Mouse (Mus musculus) liver, embryonic 11.5 days (tissue): Measurements from ENCODE around the gene Mcrip1. TPM values are rescaled to one million over a fixed set of nuclear protein-coding genes. Genes with fewer than 3 reads are reported as not detected.

ENCODE experiments used
- ATAC-seq: fragments of 200-750 bp; cut with Nextera tagmentation; replicated peaks from 2 replicates; pipeline ENCODE4 v1.8.0; 2017; ENCODE audit warnings: moderate number of reproducible peaks, mild to moderate bottlenecking, moderate TSS enrichment, moderate library complexity; ENCODE audit not compliant: low FRiP score
- DNase-seq: peaks from one replicate; pipeline ENCODE4 v3.0.0-alpha.2; 2017; ENCODE audit warnings: low spot score
- H3K27ac ChIP-seq: fragments of 300-500 bp; sonication (generic); 2 replicates; pipeline ENCODE4 v1.5.1; 2014; ENCODE audit warnings: mild to moderate bottlenecking, low read depth, low read length, control low read depth
- H3K27me3 ChIP-seq: fragments of 300-500 bp; sonication (generic); replicated peaks from 2 replicates; pipeline ENCODE4 v1.6.1; 2014; ENCODE audit warnings: low read length, mixed read lengths; ENCODE audit not compliant: control insufficient read depth, insufficient read depth
- H3K36me3 ChIP-seq: fragments of 300-500 bp; sonication (generic); 2 replicates; pipeline ENCODE4 v1.6.1; 2014; ENCODE audit warnings: mild to moderate bottlenecking, low read length, moderate library complexity, mixed read lengths; ENCODE audit not compliant: control insufficient read depth, insufficient read depth
- H3K4me1 ChIP-seq: fragments of 300-500 bp; sonication (generic); replicated peaks from 2 replicates; pipeline ENCODE4 v1.6.1; 2014; ENCODE audit warnings: low read length, mixed read lengths; ENCODE audit not compliant: control insufficient read depth, insufficient read depth
- H3K4me2 ChIP-seq: fragments of 300-500 bp; sonication (generic); 2 replicates; pipeline ENCODE4 v1.6.1; 2014; ENCODE audit warnings: mild to moderate bottlenecking, control low read depth, moderate library complexity
- H3K4me3 ChIP-seq: fragments of 300-500 bp; sonication (generic); 2 replicates; pipeline ENCODE4 v1.5.1; 2014; ENCODE audit warnings: low read depth, low read length, control low read depth
- H3K9ac ChIP-seq: fragments of 300-500 bp; sonication (generic); 2 replicates; pipeline ENCODE4 v1.6.1; 2014; ENCODE audit warnings: low read depth, low read length, control low read depth
- H3K9me3 ChIP-seq: fragments of 300-500 bp; sonication (generic); 2 replicates; pipeline ENCODE4 v1.6.1; 2016; ENCODE audit warnings: low read length, inconsistent platforms, mixed read lengths; ENCODE audit not compliant: control insufficient read depth
- WGBS: fragments of 180-500 bp; shearing (Covaris S2); extraction: QIAGEN DNeasy Blood & Tissue Kit; methylation state at CpG from one replicate; pipeline ENCODE4 v1.1.7; 2014; 5-methylcytosine and 5-hydroxymethylcytosine counted together
- polyA plus RNA-seq: library from polyadenylated mRNA; unstranded; fragments of >200 nt; fragmentation: Nextera tagmentation; extraction: Ambion mirVana; gene quantifications from 2 replicates; pipeline ENCODE4 v1.2.1, GENCODE M21; 2014

Gene Mcrip1
- polyA plus RNA-seq, 1 experiment from 2014 or later, result 123 TPM

GRCm38 (mm10) chr11:120542376-120542775, 7.2 kb downstream of the Mcrip1 start:
- Histone ChIP-seq H3K9me3 (no peaks in the 10 kb centered on the region), H3K4me1 (peaks cover 13% of the 10 kb centered on the region), H3K36me3 (peaks cover 19% of the 10 kb centered on the region), H3K4me3 (no peak overlapping the region), H3K27me3 (no peaks in the 10 kb centered on the region; the same call in 1 of the 2 replicates), H3K4me2 (no peak overlapping the region), H3K9ac (no peak overlapping the region), H3K27ac (no peak overlapping the region)
- DNase-seq (no peak), ATAC-seq (no peak)
- WGBS, result 83% methylated on average over 6 of the region's 6 CpGs

GRCm38 (mm10) chr11:120541907-120542306, 7.6 kb downstream of the Mcrip1 start:
- DNase-seq, result no peak
- 49% methylated on average over 4 of the region's 4 CpGs for WGBS
- no peak overlapping the region for H3K27ac ChIP-seq

GRCm38 (mm10) chr11:120539285-120540014, 10.1 kb downstream of the Mcrip1 start:
- H3K9ac ChIP-seq, result peak overlapping the region; percentile 13; the same call in 1 of the 2 replicates
- H3K9me3 ChIP-seq, result no peaks in the 10 kb centered on the region
- peaks cover 11% of the 10 kb centered on the region for H3K4me1 ChIP-seq
- H3K36me3 ChIP-seq, result peaks cover 15% of the 10 kb centered on the region
- H3K4me3 ChIP-seq, result no peak overlapping the region
- H3K4me2 ChIP-seq, result 0 out of 2 replicates have a peak overlapping the region, but pooled peaks have one; percentile 8
- 44% methylated on average over 10 of the region's 10 CpGs for WGBS
- DNase-seq (peak; percentile 51), ATAC-seq (peak; percentile 40; the same call in 1 of the 2 replicates)
- H3K27me3 ChIP-seq, result peaks cover 5% of the 10 kb centered on the region
- peak overlapping the region; percentile 39; the same call in 1 of the 2 replicates for H3K27ac ChIP-seq

More at GRCm38 (mm10) chr11:120541907-120542306, 7.6 kb downstream of the Mcrip1 start:
- H3K9ac ChIP-seq, result no peak overlapping the region
- no peak overlapping the region for H3K4me3 ChIP-seq
- H3K27me3 ChIP-seq, result no peaks in the 10 kb centered on the region; the same call in 1 of the 2 replicates
- H3K4me1 ChIP-seq, result peaks cover 11% of the 10 kb centered on the region
- no peaks in the 10 kb centered on the region for H3K9me3 ChIP-seq
- peaks cover 19% of the 10 kb centered on the region for H3K36me3 ChIP-seq
- no peak for ATAC-seq
- H3K4me2 ChIP-seq, result no peak overlapping the region

GRCm38 (mm10) chr11:120538955-120539284, 10.6 kb downstream of the Mcrip1 start:
- DNase-seq (no peak), ATAC-seq (no peak)
- H3K9ac ChIP-seq, result no peak overlapping the region
- H3K36me3 ChIP-seq, result peaks cover 10% of the 10 kb centered on the region; the same call in 1 of the 2 replicates
- 0 out of 2 replicates have a peak overlapping the region, but pooled peaks have one; percentile 8 for H3K4me2 ChIP-seq
- H3K4me3 ChIP-seq, result no peak overlapping the region
- peaks cover 11% of the 10 kb centered on the region for H3K4me1 ChIP-seq
- H3K27ac ChIP-seq, result no peak overlapping the region
- H3K9me3 ChIP-seq, result no peaks in the 10 kb centered on the region
- WGBS, result 45% methylated on average over 8 of the region's 8 CpGs
- H3K27me3 ChIP-seq, result peaks cover 9% of the 10 kb centered on the region

GRCm38 (mm10) chr11:120538485-120538884, 11.0 kb downstream of the Mcrip1 start:
- DNase-seq (no peak), ATAC-seq (no peak)
- Histone ChIP-seq H3K27ac (no peak overlapping the region), H3K4me1 (peaks cover 11% of the 10 kb centered on the region), H3K4me3 (no peak overlapping the region), H3K9ac (no peak overlapping the region), H3K27me3 (peaks cover 9% of the 10 kb centered on the region), H3K4me2 (no peak overlapping the region), H3K36me3 (peaks cover 6% of the 10 kb centered on the region; the same call in 1 of the 2 replicates), H3K9me3 (no peaks in the 10 kb centered on the region)
- 77% methylated on average over 3 of the region's 3 CpGs for WGBS

- H3K9ac ChIP-seq, result no peak overlapping the region
- H3K4me1 ChIP-seq, result peaks cover 13% of the 10 kb centered on the region
- H3K4me2 ChIP-seq, result no peak overlapping the region
- no peak overlapping the region for H3K27ac ChIP-seq
- ATAC-seq, result no peak
- no peaks in the 10 kb centered on the region for H3K9me3 ChIP-seq
- no peak overlapping the region for H3K4me3 ChIP-seq
- peaks cover 35% of the 10 kb centered on the region for H3K27me3 ChIP-seq
- DNase-seq, result no peak
- WGBS, result 76% methylated on average over 3 of the region's 3 CpGs
- H3K36me3 ChIP-seq, result no peaks in the 10 kb centered on the region
Measured at GRCm38 (mm10) chr11:120535804-120536203, 13.7 kb downstream of the Mcrip1 start.

- no peak overlapping the region for H3K4me2 ChIP-seq
- peaks cover 42% of the 10 kb centered on the region for H3K27me3 ChIP-seq
- no peak for ATAC-seq
- no peaks in the 10 kb centered on the region for H3K36me3 ChIP-seq
- no peak overlapping the region for H3K4me3 ChIP-seq
- no peak overlapping the region for H3K9ac ChIP-seq
- WGBS, result 73% methylated on average over 3 of the region's 3 CpGs
- H3K27ac ChIP-seq, result no peak overlapping the region
- no peak for DNase-seq
- peaks cover 16% of the 10 kb centered on the region for H3K4me1 ChIP-seq
- H3K9me3 ChIP-seq, result no peaks in the 10 kb centered on the region
Measured at GRCm38 (mm10) chr11:120535145-120535544, 14.4 kb downstream of the Mcrip1 start.

GRCm38 (mm10) chr11:120534093-120534492, 15.4 kb downstream of the Mcrip1 start:
- DNase-seq (no peak), ATAC-seq (no peak)
- H3K4me3 ChIP-seq, result no peak overlapping the region
- no peaks in the 10 kb centered on the region for H3K9me3 ChIP-seq
- no peak overlapping the region for H3K4me2 ChIP-seq
- no peak overlapping the region for H3K9ac ChIP-seq
- H3K4me1 ChIP-seq, result peaks cover 12% of the 10 kb centered on the region
- WGBS, result 74% methylated on average over 8 of the region's 8 CpGs
- H3K27me3 ChIP-seq, result peaks cover 52% of the 10 kb centered on the region
- H3K36me3 ChIP-seq, result no peaks in the 10 kb centered on the region
- no peak overlapping the region for H3K27ac ChIP-seq

- Histone ChIP-seq H3K9me3 (no peaks in the 10 kb centered on the region), H3K9ac (no peak overlapping the region), H3K4me3 (no peak overlapping the region), H3K36me3 (no peaks in the 10 kb centered on the region), H3K4me1 (peaks cover 16% of the 10 kb centered on the region), H3K4me2 (peak overlapping the region; percentile 66; the same call in 1 of the 2 replicates), H3K27me3 (peaks cover 65% of the 10 kb centered on the region), H3K27ac (no peak overlapping the region)
- ATAC-seq (no peak), DNase-seq (no peak)
- 30% methylated on average over 9 of the region's 9 CpGs for WGBS
Measured at GRCm38 (mm10) chr11:120531646-120532045, 17.9 kb downstream of the Mcrip1 start.
